Mouse (Mus musculus): ENCODE data around the gene Olfr211. TPM values are rescaled to one million over a fixed set of nuclear protein-coding genes. Genes with fewer than 3 reads are reported as not detected.

The Olfr211 gene
- not detected in 2 replicates for polyA plus RNA-seq (2015; fragmentation: Nextera tagmentation; extraction: Ambion mirVana)

GRCm38 (mm10) chr6:116488791-116489190 lies at the start of gene Olfr211:
TSS of gene Olfr211 (plus strand) at chr6:116489091.

DNA sequence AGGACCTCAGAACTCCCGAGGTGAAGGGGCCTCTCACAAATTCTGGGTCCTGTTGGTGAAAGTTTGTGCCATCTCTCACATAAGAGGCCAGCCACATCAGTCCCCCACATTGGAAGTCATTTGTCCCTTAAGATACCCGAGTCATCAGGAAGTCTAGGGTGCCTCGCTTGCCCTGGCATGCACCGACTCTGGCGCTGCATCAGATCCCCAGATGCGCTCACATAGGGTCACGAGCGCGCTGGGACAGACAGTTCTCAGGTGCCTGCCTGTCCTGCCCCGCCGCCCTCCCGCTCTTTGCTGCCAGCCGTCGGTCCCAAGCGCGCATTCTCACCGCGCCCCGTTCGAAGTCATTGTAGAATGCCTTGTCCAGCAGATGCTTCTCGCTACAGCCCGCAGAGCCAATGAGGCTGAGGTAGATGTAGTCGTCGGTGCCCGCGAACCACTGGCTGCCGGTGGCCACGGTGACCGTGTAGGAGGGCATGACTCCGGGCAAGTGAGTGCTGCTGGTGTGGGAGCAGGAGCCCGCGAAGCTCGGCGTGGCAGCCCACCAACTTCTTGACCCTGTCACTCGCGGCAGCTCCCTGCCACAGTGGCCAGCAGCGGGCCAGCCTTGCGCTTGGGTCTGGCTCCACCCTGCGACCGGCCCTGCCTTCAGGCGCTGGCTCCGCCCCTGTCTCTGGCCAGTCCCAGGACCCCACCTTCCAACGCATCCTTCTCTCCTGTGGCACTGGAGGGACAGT lies 28.2 kb upstream of the Olfr211 start, which contains the start of gene Alox5:
Alox5 (minus strand) TSS at position 635 of the 740 bp plus-strand sequence.

GRCm38 (mm10) chr6:116506302-116507003 lies 17.6 kb downstream of the Olfr211 start, which contains the start of gene Olfr212:
TSS of gene Olfr212 (plus strand) at chr6:116506516.

DNA sequence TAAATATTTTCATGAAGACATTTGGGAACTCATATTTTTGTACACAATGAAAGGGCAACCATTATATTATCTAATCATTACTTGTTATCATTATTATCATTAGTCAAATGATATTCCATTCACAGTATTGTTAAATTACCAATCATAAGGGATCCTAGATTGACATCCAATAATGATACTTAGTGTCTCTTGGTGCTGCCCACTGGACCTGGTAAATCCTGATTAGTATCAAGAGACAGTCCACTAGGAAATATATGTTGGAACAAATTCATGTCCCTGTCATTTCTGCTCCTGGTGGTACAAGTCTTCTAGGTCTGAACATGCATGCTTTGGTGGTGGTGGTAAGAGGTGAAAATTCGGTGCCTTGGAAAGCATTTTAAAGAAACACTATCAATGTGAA lies 49.3 kb downstream of the Olfr211 start, which contains the start of gene Olfr213:
Olfr213 (plus strand) TSS at position 301 of the 400 bp plus-strand sequence.

Other genes starting within 250 kb of the Olfr211 start
- 5.5 and 5.8 TPM in 2 replicates for gene Zfand4, start 224.9 kb upstream of the Olfr211 start, polyA plus RNA-seq (2015; fragmentation: Nextera tagmentation; extraction: Ambion mirVana)
- 38.2 and 43.9 TPM in 2 replicates for gene March8, start 151.1 kb upstream of the Olfr211 start, polyA plus RNA-seq (2015; fragmentation: Nextera tagmentation; extraction: Ambion mirVana)
- 1.6 and 1.7 TPM in 2 replicates for gene Alox5, start 27.9 kb upstream of the Olfr211 start, polyA plus RNA-seq (2015; fragmentation: Nextera tagmentation; extraction: Ambion mirVana)
- gene Olfr212, start 17.4 kb downstream of the Olfr211 start, polyA plus RNA-seq (2015; fragmentation: Nextera tagmentation; extraction: Ambion mirVana): 0.17 TPM in 1 of 2 replicates, not detected in the other
- gene Olfr213, start 49.4 kb downstream of the Olfr211 start, polyA plus RNA-seq (2015; fragmentation: Nextera tagmentation; extraction: Ambion mirVana): not detected in 2 replicates
- 0.34 and 0.35 TPM in 2 replicates for gene Gm5580, start 62.0 kb downstream of the Olfr211 start, polyA plus RNA-seq (2015; fragmentation: Nextera tagmentation; extraction: Ambion mirVana)
- not detected in 2 replicates for gene Olfr214, start 65.1 kb downstream of the Olfr211 start, polyA plus RNA-seq (2015; fragmentation: Nextera tagmentation; extraction: Ambion mirVana)
- not detected in 2 replicates for gene Olfr215, start 95.1 kb downstream of the Olfr211 start, polyA plus RNA-seq (2015; fragmentation: Nextera tagmentation; extraction: Ambion mirVana)
- gene Zfp422, start 139.9 kb downstream of the Olfr211 start, polyA plus RNA-seq (2015; fragmentation: Nextera tagmentation; extraction: Ambion mirVana): 70.7 and 72.7 TPM in 2 replicates
- gene Depp1, start 161.5 kb downstream of the Olfr211 start, polyA plus RNA-seq (2015; fragmentation: Nextera tagmentation; extraction: Ambion mirVana): 3.7 and 4.7 TPM in 2 replicates
- gene Rassf4, start 184.9 kb downstream of the Olfr211 start, polyA plus RNA-seq (2015; fragmentation: Nextera tagmentation; extraction: Ambion mirVana): 43.2 and 45.0 TPM in 2 replicates
- gene Tmem72, start 227.8 kb downstream of the Olfr211 start, polyA plus RNA-seq (2015; fragmentation: Nextera tagmentation; extraction: Ambion mirVana): 0.03 and 0.89 TPM in 2 replicates